23 mouse cellular contexts compared by ENCODE assay signal in genomic region chr8:123815325-123815724, GRCm38 (mm10).
"Had no signal": no experiment of that assay in that cellular context is flagged by ENCODE, and none has a peak within 500 bp of the region (broad histone marks: within the 10 kb centered on the region; RNA-seq: fewer than 3 reads in every experiment).

No protein-coding gene starts in this region.

- H3K9me3 ChIP-seq: heart, embryonic 12.5 days; intestine, embryonic 15.5 days; kidney, embryonic 15.5 days; limb, embryonic 13.5 days; limb, embryonic 15.5 days; liver, embryonic 12.5 days had no signal

- H3K36me3 ChIP-seq: intestine, embryonic 15.5 days had no signal

- H3K4me2 ChIP-seq: heart, embryonic 12.5 days; hindbrain, embryonic 14.5 days; intestine, embryonic 15.5 days; kidney, embryonic 15.5 days; limb, embryonic 13.5 days; limb, embryonic 15.5 days; liver, embryonic 12.5 days had no signal

- DNase-seq: gastrocnemius, adult 2 months; gastrocnemius, postnatal 10 days; gastrocnemius, postnatal 25 days; heart, adult 18-20 months; heart, postnatal 10 days; heart, postnatal 4 days; kidney, adult 18-20 months; kidney, adult 8-10 months; kidney, postnatal 14 days; layer of hippocampus, adult 9-11 months; layer of hippocampus, postnatal 36 days; left cerebral cortex, postnatal 4 days had no signal

- H3K9ac ChIP-seq: heart, embryonic 12.5 days; hindbrain, embryonic 14.5 days; intestine, embryonic 15.5 days; kidney, embryonic 15.5 days; limb, embryonic 13.5 days; limb, embryonic 15.5 days; liver, embryonic 12.5 days; liver, embryonic 14.5 days had no signal

- ATAC-seq: hindbrain, embryonic 16.5 days; inflammation-experienced regulatory T-cells, adult 6 months; intestine, embryonic 15.5 days; liver, embryonic 12.5 days had no signal

- H3K4me3 ChIP-seq: gastrocnemius, adult 2 months; heart, embryonic 12.5 days; intestine, embryonic 15.5 days; kidney, embryonic 15.5 days; limb, embryonic 13.5 days; limb, embryonic 15.5 days; liver, embryonic 12.5 days had no signal

- H3K27me3 ChIP-seq: heart, embryonic 12.5 days; intestine, embryonic 15.5 days; kidney, embryonic 15.5 days; limb, embryonic 13.5 days; limb, embryonic 15.5 days; liver, embryonic 12.5 days had no signal

- H3K27ac ChIP-seq: hindbrain, embryonic 14.5 days; intestine, embryonic 15.5 days; kidney, embryonic 15.5 days; kidney, postnatal 0 days; limb, embryonic 13.5 days; limb, embryonic 15.5 days; liver, embryonic 12.5 days; liver, embryonic 14.5 days had no signal
